Mouse (Mus musculus) MEL (cell line): Measurements from ENCODE around the gene Rell1. TPM values are rescaled to one million over a fixed set of nuclear protein-coding genes. Genes with fewer than 3 reads are reported as not detected.
"Not testable (repeated sequence)": the region's sequence is repeated elsewhere in the genome, so short reads cannot be mapped to it uniquely, and the experiment has no call there.

Source experiments
- DNase-seq: peaks from one replicate; pipeline ENCODE4 v3.0.0; 2011; ENCODE audit warnings: low read depth, low spot score
- H3K27ac ChIP-seq: 2 replicates; pipeline ENCODE4 v1.5.1; 2012; ENCODE audit warnings: low read depth, mild to moderate bottlenecking, control low read depth, low read length, moderate library complexity; ENCODE audit not compliant: control insufficient read depth
- H3K27me3 ChIP-seq, 2 experiments: fragments of 150-350 bp in 1 of 2; sonication (generic) in 1 of 2; 2 replicates each; pipeline ENCODE4 v1.6.1; 2012; ENCODE audit warnings: low read length in 2 of 2, mild to moderate bottlenecking in 2 of 2, improper control_type of control experiment in 1 of 2, moderate library complexity in 1 of 2; ENCODE audit not compliant: insufficient read depth in 2 of 2, control insufficient read depth in 1 of 2
- H3K36me3 ChIP-seq, 2 experiments: 2 replicates each; pipeline ENCODE4 v1.6.1; 2012 to 2014; ENCODE audit warnings: low read length in 2 of 2, improper control_type of control experiment in 1 of 2, inconsistent platforms in 1 of 2, mild to moderate bottlenecking in 1 of 2; ENCODE audit not compliant: insufficient read depth in 2 of 2, control insufficient read depth in 1 of 2
- H3K4me1 ChIP-seq, 2 experiments: fragments of 150-350 bp in 1 of 2; sonication (generic) in 1 of 2; 2 replicates each; pipeline ENCODE4 v1.6.1; 2012; ENCODE audit warnings: low read length in 2 of 2, improper control_type of control experiment in 1 of 2, mild to moderate bottlenecking in 1 of 2; ENCODE audit not compliant: insufficient read depth in 2 of 2, control insufficient read depth in 1 of 2
- H3K4me3 ChIP-seq, 2 experiments: fragments of 150-350 bp in 1 of 2; sonication (generic) in 1 of 2; 2 replicates each; pipeline ENCODE4 v1.5.1; 2012; ENCODE audit warnings: low read depth in 2 of 2, low read length in 2 of 2, mild to moderate bottlenecking in 2 of 2, moderate library complexity in 2 of 2, control low read depth in 1 of 2, improper control_type of control experiment in 1 of 2; ENCODE audit not compliant: control insufficient read depth in 1 of 2, insufficient read depth in 1 of 2
- H3K79me2 ChIP-seq: 2 replicates; pipeline ENCODE4 v1.6.1; 2012; ENCODE audit warnings: mild to moderate bottlenecking, low read length, moderate library complexity; ENCODE audit not compliant: control insufficient read depth, poor library complexity, insufficient read depth
- H3K9ac ChIP-seq: 2 replicates; pipeline ENCODE4 v1.6.1; 2012; ENCODE audit warnings: low read depth, mild to moderate bottlenecking, control low read depth, low read length, moderate library complexity; ENCODE audit not compliant: control insufficient read depth, poor library complexity, severe bottlenecking
- H3K9me3 ChIP-seq: fragments of 150-350 bp; sonication (generic); replicated peaks from 2 replicates; pipeline ENCODE4 v1.6.1; 2012; ENCODE audit warnings: mild to moderate bottlenecking, low read length, improper control_type of control experiment, moderate library complexity; ENCODE audit not compliant: insufficient read depth
- ELF1 ChIP-seq: IDR thresholded peaks from 2 replicates; pipeline ENCODE4 v1.6.1; 2014; ENCODE audit warnings: low read depth, mild to moderate bottlenecking, inconsistent platforms, low read length, improper control_type of control experiment, moderate library complexity
- EP300 ChIP-seq, 2 experiments: IDR thresholded peaks; 2 replicates each; pipeline ENCODE4 v1.6.1; 2011; ENCODE audit warnings: improper control_type of control experiment in 2 of 2, low read length in 2 of 2, low read depth in 1 of 2, mild to moderate bottlenecking in 1 of 2
- ETS1 ChIP-seq: IDR thresholded peaks from 2 replicates; pipeline ENCODE4 v1.6.1; 2012; ENCODE audit warnings: low read depth, mild to moderate bottlenecking, inconsistent platforms, low read length, improper control_type of control experiment, moderate library complexity
- GABPA ChIP-seq: IDR thresholded peaks from 2 replicates; pipeline ENCODE4 v1.6.1; 2012; ENCODE audit warnings: low read depth, mild to moderate bottlenecking, inconsistent platforms, low read length, improper control_type of control experiment, moderate library complexity
- GATA1 ChIP-seq: IDR thresholded peaks from 2 replicates; pipeline ENCODE4 v1.6.1; 2011; ENCODE audit warnings: low read depth, low read length, improper control_type of control experiment
- HCFC1 ChIP-seq: IDR thresholded peaks from 2 replicates; pipeline ENCODE4 v1.6.1; 2012; ENCODE audit warnings: low read depth, mild to moderate bottlenecking, inconsistent platforms, low read length, improper control_type of control experiment, moderate library complexity
- JUND ChIP-seq: IDR thresholded peaks from 2 replicates; pipeline ENCODE4 v1.6.1; 2011; ENCODE audit warnings: low read depth, mild to moderate bottlenecking, improper control_type of control experiment, low read length
- KAT2A ChIP-seq: conservative IDR thresholded peaks from 2 replicates; pipeline ENCODE4 v1.6.1; 2012; ENCODE audit warnings: low read depth, low read length, improper control_type of control experiment, inconsistent platforms
- MAZ ChIP-seq: IDR thresholded peaks from 2 replicates; pipeline ENCODE4 v1.6.1; 2012; ENCODE audit warnings: low read depth, mild to moderate bottlenecking, inconsistent platforms, low read length, improper control_type of control experiment
- MEF2A ChIP-seq: IDR thresholded peaks from 2 replicates; pipeline ENCODE4 v1.6.1; 2014; ENCODE audit warnings: low read depth, mild to moderate bottlenecking, inconsistent platforms, low read length, improper control_type of control experiment; ENCODE audit not compliant: poor library complexity, insufficient replicate concordance, severe bottlenecking; ENCODE audit errors: extremely low read depth
- NELFE ChIP-seq: IDR thresholded peaks from 2 replicates; pipeline ENCODE4 v1.6.1; 2011; ENCODE audit warnings: low read depth, low read length, improper control_type of control experiment
- POLR2A ChIP-seq, 2 experiments: IDR thresholded peaks; 2 replicates each; pipeline ENCODE4 v1.6.1; 2011 to 2012; ENCODE audit warnings: low read length in 2 of 2, mild to moderate bottlenecking in 2 of 2, control low read depth in 1 of 2, improper control_type of control experiment in 1 of 2, low read depth in 1 of 2, moderate library complexity in 1 of 2; ENCODE audit not compliant: control insufficient read depth in 1 of 2, insufficient read depth in 1 of 2, poor library complexity in 1 of 2
- RAD21 ChIP-seq: IDR thresholded peaks from 2 replicates; pipeline ENCODE4 v1.6.1; 2011; ENCODE audit warnings: mild to moderate bottlenecking, low read depth, low read length, improper control_type of control experiment
- RCOR1 ChIP-seq: IDR thresholded peaks from 2 replicates; pipeline ENCODE4 v1.6.1; 2012; ENCODE audit warnings: low read depth, mild to moderate bottlenecking, inconsistent platforms, low read length, improper control_type of control experiment
- SIN3A ChIP-seq: IDR thresholded peaks from 2 replicates; pipeline ENCODE4 v1.6.1; 2012; ENCODE audit warnings: low read length, improper control_type of control experiment, inconsistent platforms
- USF1 ChIP-seq: IDR thresholded peaks from 2 replicates; pipeline ENCODE4 v1.6.1; 2014; ENCODE audit warnings: low read depth, mild to moderate bottlenecking, inconsistent platforms, low read length, improper control_type of control experiment, moderate library complexity
- ZMIZ1 ChIP-seq: IDR thresholded peaks from 2 replicates; pipeline ENCODE4 v1.6.1; 2012; ENCODE audit warnings: low read depth, mild to moderate bottlenecking, inconsistent platforms, low read length, improper control_type of control experiment, moderate library complexity
- ZNF384 ChIP-seq: IDR thresholded peaks from 2 replicates; pipeline ENCODE4 v1.6.1; 2012; ENCODE audit warnings: low read depth, mild to moderate bottlenecking, inconsistent platforms, low read length, improper control_type of control experiment
- polyA plus RNA-seq, 2 experiments: library from polyadenylated mRNA; stranded (reverse) in 1 of 2; unstranded in 1 of 2; fragments of >175 nt in 1 of 2; fragments of >200 nt in 1 of 2; gene quantifications; 2 replicates each; pipeline versions ENCODE4 v1.2.1 to v1.2.4; 2012; ENCODE audit warnings: low replicate concordance in 2 of 2, low read depth in 1 of 2; ENCODE audit not compliant: insufficient read length in 2 of 2, insufficient read depth in 1 of 2, missing spikeins in 1 of 2
- total RNA-seq: library from RNA; depleted of rRNA; stranded (reverse); fragments of 300-350 nt; gene quantifications from 2 replicates; pipeline ENCODE4 v1.2.3, GENCODE M21; 2012

The Rell1 gene
- total and polyA plus RNA-seq, 3 experiments = 2.2 to 5.2 TPM; not detected in 1

DNA sequence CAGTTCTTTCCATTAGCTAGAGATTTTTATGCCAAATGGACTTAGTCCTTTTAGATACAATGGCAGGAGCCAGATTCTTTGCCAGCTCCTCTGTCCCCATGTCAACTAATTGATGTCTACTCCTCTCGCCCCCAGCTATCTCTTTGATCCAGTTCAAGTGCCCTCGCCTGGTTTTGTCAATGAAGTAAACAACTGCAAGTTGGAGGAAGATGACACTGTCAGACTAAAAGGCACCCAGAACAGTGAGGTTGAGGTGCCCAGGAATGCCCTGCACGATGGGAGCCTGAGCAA, 70.9 kb downstream of the Rell1 start:
- TF ChIP-seq ZMIZ1 = no peak
- no peak for TF ChIP-seq ZNF384
- no peak for TF ChIP-seq RAD21
- TF ChIP-seq KAT2A = no peak
- no peak for TF ChIP-seq MAZ
- no peak for TF ChIP-seq HCFC1
- no peak for TF ChIP-seq ELF1
- no peak for TF ChIP-seq JUND
- TF ChIP-seq ETS1 = no peak
- no peak for TF ChIP-seq POLR2A (IDR thresholded peaks at IDR 0.05; ENCODE audit: control insufficient read depth in 1 of 2, insufficient read depth in 1 of 2, low read depth in 1 of 2, low read length in 2 of 2, poor library complexity in 1 of 2)
- no peak for TF ChIP-seq NELFE
- TF ChIP-seq GABPA = no peak
- no peak for TF ChIP-seq MEF2A
- TF ChIP-seq GATA1 = no peak
- no peak for TF ChIP-seq USF1
- TF ChIP-seq, all 39 proteins: peak for 0
- peaks cover 0 to 7% of the 10 kb centered on the region in 2 experiments; a peak in 2 of 4 replicates for H3K36me3 ChIP-seq
- H3K4me3 ChIP-seq = no peak overlapping the region
- no peak for DNase-seq
- no peaks in the 10 kb centered on the region for H3K79me2 ChIP-seq
- peaks cover 0 to 7% of the 10 kb centered on the region in 2 experiments; a peak in 3 of 4 replicates for H3K4me1 ChIP-seq
- no peak overlapping the region for H3K27ac ChIP-seq
- no peak overlapping the region for H3K9ac ChIP-seq
- H3K27me3 ChIP-seq = no peaks in the 10 kb centered on the region
- H3K9me3 ChIP-seq = no peaks in the 10 kb centered on the region

DNA sequence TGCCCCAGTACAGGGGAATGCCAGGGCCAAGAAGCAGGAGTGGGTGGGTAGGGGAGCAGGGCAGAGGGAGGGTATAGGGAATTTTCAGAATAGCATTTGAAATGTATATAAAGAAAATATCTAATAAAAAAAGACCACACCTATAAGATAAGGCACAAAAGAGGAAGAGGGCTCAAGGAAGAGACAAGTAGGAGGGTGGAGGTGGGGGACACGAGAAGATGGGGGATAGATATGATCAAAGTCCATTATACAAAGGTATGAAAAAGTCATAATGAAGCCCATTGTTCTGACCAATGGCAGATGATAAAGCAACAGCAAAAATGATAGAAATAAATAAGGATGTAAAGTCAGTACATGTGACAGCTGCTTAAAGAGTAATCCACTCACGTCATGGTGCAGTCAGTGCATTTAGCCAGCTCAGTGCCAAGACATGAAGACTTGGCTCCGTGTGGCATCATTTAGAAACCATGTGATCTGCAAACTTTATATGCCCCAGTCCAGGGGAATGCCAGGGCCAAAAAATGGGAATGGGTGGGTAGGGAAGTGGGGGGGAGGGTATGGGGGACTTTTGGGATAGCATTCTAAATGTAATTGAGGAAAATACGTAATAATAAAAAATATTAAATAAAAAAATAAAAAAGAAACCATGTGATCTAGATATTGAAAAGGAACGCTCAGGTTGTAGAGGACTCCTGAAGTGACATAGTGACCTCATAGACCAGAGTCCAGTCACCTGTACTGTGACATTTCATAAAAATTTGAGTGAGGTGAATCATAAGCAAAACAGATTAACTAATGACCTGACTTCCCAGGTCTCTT, 71.5 kb downstream of the Rell1 start:
- not testable (repeated sequence) for H3K9me3 ChIP-seq, H3K4me1 ChIP-seq, H3K9ac ChIP-seq, H3K4me3 ChIP-seq, H3K79me2 ChIP-seq, H3K27ac ChIP-seq, H3K36me3 ChIP-seq, H3K27me3 ChIP-seq
- peak; percentile 40 for DNase-seq
- TF ChIP-seq RCOR1 = 0 out of 2 replicates have a peak, but pooled peaks have one; percentile 27
- peak; percentile 50 to 72 for TF ChIP-seq EP300 (IDR thresholded peaks at IDR 0.05; ENCODE audit: low read depth in 1 of 2, low read length in 2 of 2)
- TF ChIP-seq SIN3A = 0 out of 2 replicates have a peak, but pooled peaks have one; percentile 30
- TF ChIP-seq GATA1 = peak; percentile 66
